Mouse (Mus musculus): Measurements from ENCODE around the gene Rsph9. TPM values are rescaled to one million over a fixed set of nuclear protein-coding genes. Genes with fewer than 3 reads are reported as not detected.

The Rsph9 gene
- total and polyA plus RNA-seq, 3 experiments = 0.29 TPM; not detected in 2

- Histone ChIP-seq H3K4me1 (ENCODE audit: control insufficient read depth in 1 of 2, insufficient read depth in 2 of 2, low read length in 2 of 2) (peaks cover 4 to 12% of the 10 kb centered on the region in 2 experiments; a peak in 2 of 4 replicates), H3K9me3 (replicated peaks; ENCODE audit: insufficient read depth, low read length) (no peaks in the 10 kb centered on the region), H3K27ac (ENCODE audit: control insufficient read depth, low read depth, low read length) (no peak overlapping the region), H3K79me2 (ENCODE audit: control insufficient read depth, insufficient read depth, low read length, poor library complexity) (peaks cover 18% of the 10 kb centered on the region), H3K27me3 (ENCODE audit: control insufficient read depth in 1 of 2, insufficient read depth in 2 of 2, low read length in 2 of 2) (no peaks in the 10 kb centered on the region; a peak in 1 of 4 replicates), H3K36me3 (ENCODE audit: control insufficient read depth in 1 of 2, insufficient read depth in 2 of 2, low read length in 2 of 2) (peaks cover 0 to 8% of the 10 kb centered on the region in 2 experiments; a peak in 2 of 4 replicates), H3K9ac (ENCODE audit: control insufficient read depth, low read depth, low read length, poor library complexity, severe bottlenecking) (no peak overlapping the region), H3K4me3 (ENCODE audit: control insufficient read depth in 1 of 2, insufficient read depth in 1 of 2, low read depth in 2 of 2, low read length in 2 of 2) (no peak overlapping the region)
- no peak for DNase-seq (ENCODE audit: low read depth, low spot score)
- TF ChIP-seq MAX (IDR thresholded peaks at IDR 0.05; ENCODE audit: low read length) = no peak
- TF ChIP-seq TAL1 (IDR thresholded peaks at IDR 0.05; ENCODE audit: low read length) = no peak
- TF ChIP-seq USF1 (IDR thresholded peaks at IDR 0.05; ENCODE audit: low read depth, low read length) = no peak
- no peak for TF ChIP-seq MXI1 (IDR thresholded peaks at IDR 0.05; ENCODE audit: low read depth, low read length)
- no peak for TF ChIP-seq TBP (IDR thresholded peaks at IDR 0.05; ENCODE audit: low read depth, low read length)
- TF ChIP-seq ZKSCAN1 (IDR thresholded peaks at IDR 0.05; ENCODE audit: low read depth, low read length) = no peak
- no peak for TF ChIP-seq E2F4 (IDR thresholded peaks at IDR 0.05; ENCODE audit: borderline replicate concordance, low read depth, low read length)
- TF ChIP-seq MAFK (IDR thresholded peaks at IDR 0.05; ENCODE audit: borderline replicate concordance, low read depth, low read length) = no peak
- TF ChIP-seq ZMIZ1 (IDR thresholded peaks at IDR 0.05; ENCODE audit: low read depth, low read length) = no peak
- TF ChIP-seq RCOR1 (IDR thresholded peaks at IDR 0.05; ENCODE audit: low read depth, low read length) = no peak
- no peak for TF ChIP-seq TCF12 (IDR thresholded peaks at IDR 0.05; ENCODE audit: low read depth, low read length)
- TF ChIP-seq SMC3 (IDR thresholded peaks at IDR 0.05; ENCODE audit: low read depth, low read length) = no peak
Measured at GRCm38 (mm10) chr17:46108286-46108685, 35.7 kb downstream of the Rsph9 start.

- TF ChIP-seq POLR2AphosphoS2 (IDR thresholded peaks at IDR 0.05; ENCODE audit: low read length) (no peak), USF1 (IDR thresholded peaks at IDR 0.05; ENCODE audit: low read depth, low read length) (no peak), TBP (IDR thresholded peaks at IDR 0.05; ENCODE audit: low read depth, low read length) (no peak), MYB (IDR thresholded peaks at IDR 0.05; ENCODE audit: low read depth, low read length) (no peak), USF2 (IDR thresholded peaks at IDR 0.05; ENCODE audit: borderline replicate concordance in 1 of 2, insufficient read depth in 1 of 2, low read depth in 1 of 2, low read length in 2 of 2) (no peak), NELFE (IDR thresholded peaks at IDR 0.05; ENCODE audit: low read depth, low read length) (no peak), ZNF384 (IDR thresholded peaks at IDR 0.05; ENCODE audit: low read depth, low read length) (no peak), E2F4 (IDR thresholded peaks at IDR 0.05; ENCODE audit: borderline replicate concordance, low read depth, low read length) (no peak), MAZ (IDR thresholded peaks at IDR 0.05; ENCODE audit: low read depth, low read length) (no peak), CHD2 (IDR thresholded peaks at IDR 0.05; ENCODE audit: low read length) (no peak), ZC3H11A (IDR thresholded peaks at IDR 0.05; ENCODE audit: low read depth, low read length) (no peak), ETS1 (IDR thresholded peaks at IDR 0.05; ENCODE audit: low read depth, low read length) (no peak), POLR2A (IDR thresholded peaks at IDR 0.05; ENCODE audit: control insufficient read depth in 1 of 2, insufficient read depth in 1 of 2, low read depth in 1 of 2, low read length in 2 of 2, poor library complexity in 1 of 2) (no peak)
- DNase-seq (ENCODE audit: low read depth, low spot score) = no peak
- Histone ChIP-seq H3K27ac (ENCODE audit: control insufficient read depth, low read depth, low read length) (no peak overlapping the region), H3K36me3 (ENCODE audit: control insufficient read depth in 1 of 2, insufficient read depth in 2 of 2, low read length in 2 of 2) (no peaks in the 10 kb centered on the region), H3K9me3 (replicated peaks; ENCODE audit: insufficient read depth, low read length) (no peaks in the 10 kb centered on the region), H3K4me1 (ENCODE audit: control insufficient read depth in 1 of 2, insufficient read depth in 2 of 2, low read length in 2 of 2) (no peaks in the 10 kb centered on the region), H3K9ac (ENCODE audit: control insufficient read depth, low read depth, low read length, poor library complexity, severe bottlenecking) (no peak overlapping the region), H3K79me2 (ENCODE audit: control insufficient read depth, insufficient read depth, low read length, poor library complexity) (no peaks in the 10 kb centered on the region), H3K27me3 (ENCODE audit: control insufficient read depth in 1 of 2, insufficient read depth in 2 of 2, low read length in 2 of 2) (no peaks in the 10 kb centered on the region; a peak in 1 of 4 replicates), H3K4me3 (ENCODE audit: control insufficient read depth in 1 of 2, insufficient read depth in 1 of 2, low read depth in 2 of 2, low read length in 2 of 2) (no peak overlapping the region)
Measured at GRCm38 (mm10) chr17:46104487-46104886, 39.5 kb downstream of the Rsph9 start.
